Mouse (Mus musculus) thymus, postnatal 4 days (tissue): ENCODE data around the gene H2-DMa.

Experiments used
- DNase-seq: peaks from one replicate; pipeline ENCODE4 v3.0.0; 2021

Gene H2-DMa

DNA sequence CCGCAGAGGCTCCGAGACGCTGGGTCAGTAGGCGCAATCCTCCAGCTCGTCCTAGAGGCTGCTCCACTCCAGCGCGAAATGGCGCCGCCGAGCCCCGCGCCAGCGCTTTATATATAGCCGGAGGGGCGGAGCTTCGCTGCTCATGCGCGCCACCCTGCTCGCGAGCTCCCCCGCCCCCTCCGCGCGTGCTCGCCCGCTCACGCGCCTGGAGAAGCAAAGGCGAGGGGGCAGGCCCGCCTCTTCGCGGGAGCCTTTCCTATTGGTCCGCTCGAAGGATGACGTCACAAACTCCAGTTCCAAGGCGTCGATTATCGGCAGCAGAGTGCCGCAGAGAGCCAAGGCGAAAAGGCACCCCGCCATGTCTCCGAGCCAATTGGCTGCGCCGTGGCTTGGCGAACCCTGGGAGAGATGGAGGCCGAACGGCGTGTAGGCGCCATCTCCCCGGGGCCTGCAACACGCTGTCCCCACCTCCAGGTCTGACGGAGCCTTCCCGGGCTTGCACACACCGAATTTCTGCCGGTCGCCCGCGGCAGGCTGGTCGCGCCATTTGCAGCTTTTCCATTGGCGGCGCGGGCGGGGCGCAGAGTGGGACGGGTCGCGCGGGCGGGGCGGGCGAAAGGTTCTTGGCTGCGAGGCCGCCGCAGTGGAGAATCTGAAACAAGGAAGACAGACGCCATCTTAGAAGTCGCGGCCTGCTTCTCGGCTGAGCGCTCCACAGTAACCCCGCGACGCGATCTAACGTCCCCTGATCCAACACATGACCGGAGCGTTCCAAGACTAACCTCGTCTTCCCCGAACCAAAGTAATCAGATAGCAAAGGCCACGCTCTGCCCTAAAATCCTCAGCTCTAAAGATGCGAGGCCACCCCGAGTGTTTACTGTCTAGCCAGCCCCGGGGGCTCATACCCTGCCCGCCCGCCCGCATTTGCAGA, at the start of gene H2-DMa:
TSS of gene H2-DMa (plus strand) at position 293 of the 931 bp plus-strand sequence.
- peak; percentile 99 for DNase-seq

DNA sequence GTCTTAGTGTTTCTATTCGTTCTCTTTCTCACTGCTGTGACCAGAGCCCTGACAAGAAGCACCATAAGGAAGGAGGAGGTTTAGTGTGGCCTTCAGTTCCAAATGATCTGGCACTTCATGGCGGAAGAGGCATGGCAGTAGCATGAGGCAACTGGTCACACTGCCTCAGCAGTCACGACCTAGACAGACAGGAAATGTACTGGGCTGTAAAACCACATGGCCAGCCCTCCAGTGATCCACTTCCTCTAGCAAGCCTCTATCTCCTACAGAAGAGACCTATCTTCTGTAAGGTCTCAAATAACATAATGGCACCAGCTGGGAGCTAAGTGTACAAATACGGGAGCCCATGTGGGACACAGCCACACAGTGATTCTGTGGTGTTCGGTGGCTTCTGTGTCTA, 47.2 kb upstream of the H2-DMa start:
- no peak for DNase-seq

GRCm38 (mm10) chr17:34075271-34075670, 44.1 kb upstream of the H2-DMa start:
- peak; percentile 90 for DNase-seq

DNA sequence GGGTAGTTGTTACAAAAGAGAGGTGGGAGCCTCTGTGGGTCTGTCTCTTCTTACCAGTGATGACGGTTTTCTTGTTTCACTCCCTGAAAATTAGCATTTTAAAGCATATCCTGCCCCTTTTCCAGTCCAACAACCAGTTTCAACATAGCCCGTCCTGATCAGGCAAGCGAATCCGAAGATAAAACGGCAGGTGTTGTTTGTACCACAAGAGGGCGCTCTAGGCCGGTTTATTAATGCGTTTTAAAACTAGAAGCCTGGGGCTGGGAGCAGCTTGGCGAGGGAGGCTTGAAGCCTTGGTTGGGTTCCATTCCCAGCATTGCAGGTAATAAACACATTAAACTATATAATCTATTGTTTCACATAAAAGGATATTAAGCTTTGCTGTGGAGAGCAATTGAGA, 41.8 kb upstream of the H2-DMa start:
- peak; percentile 82 for DNase-seq

- DNase-seq, result no peak
Measured at GRCm38 (mm10) chr17:34078148-34078547, 41.2 kb upstream of the H2-DMa start.

DNA sequence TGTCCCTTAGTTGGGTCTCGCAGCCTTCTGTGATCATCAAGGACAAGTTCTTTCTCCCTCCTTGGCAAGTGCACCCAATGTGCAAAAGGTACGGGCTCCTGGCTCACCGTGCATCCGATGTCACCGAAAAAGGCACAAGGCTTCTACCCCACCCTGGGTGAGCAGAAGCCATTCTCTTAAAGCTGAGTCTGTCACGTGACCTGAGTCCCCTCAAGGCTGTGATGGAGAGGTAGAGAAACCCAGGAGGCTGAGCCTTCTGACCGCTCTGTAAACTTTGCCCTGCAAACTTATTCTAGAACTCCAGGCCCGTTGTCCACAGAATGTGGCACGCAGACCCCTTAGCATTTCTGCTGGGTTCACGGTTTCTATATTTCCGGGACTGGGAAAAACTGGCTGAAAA, 40.3 kb upstream of the H2-DMa start:
- no peak for DNase-seq

DNA sequence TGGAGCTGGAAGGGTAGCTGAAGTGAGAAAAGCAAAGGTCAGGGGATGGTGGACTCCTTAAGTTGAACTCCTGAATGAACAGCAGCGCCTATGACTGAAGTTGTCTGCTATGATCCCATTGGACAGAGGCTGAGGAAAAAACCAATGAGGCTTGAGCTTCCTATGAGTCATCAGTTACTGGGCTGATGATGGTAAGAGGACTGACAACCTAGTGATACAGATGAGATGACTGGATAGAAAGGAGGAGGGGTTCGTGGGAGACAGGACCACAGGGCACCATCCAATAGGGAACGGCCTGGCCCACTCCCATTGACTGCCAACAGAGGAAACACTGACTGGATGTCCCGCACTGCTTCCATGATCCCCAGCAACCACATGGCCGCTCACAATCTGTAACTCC, 39.7 kb upstream of the H2-DMa start:
- no peak for DNase-seq

- DNase-seq, result no peak
Measured at GRCm38 (mm10) chr17:34083104-34083503, 36.2 kb upstream of the H2-DMa start.

DNA sequence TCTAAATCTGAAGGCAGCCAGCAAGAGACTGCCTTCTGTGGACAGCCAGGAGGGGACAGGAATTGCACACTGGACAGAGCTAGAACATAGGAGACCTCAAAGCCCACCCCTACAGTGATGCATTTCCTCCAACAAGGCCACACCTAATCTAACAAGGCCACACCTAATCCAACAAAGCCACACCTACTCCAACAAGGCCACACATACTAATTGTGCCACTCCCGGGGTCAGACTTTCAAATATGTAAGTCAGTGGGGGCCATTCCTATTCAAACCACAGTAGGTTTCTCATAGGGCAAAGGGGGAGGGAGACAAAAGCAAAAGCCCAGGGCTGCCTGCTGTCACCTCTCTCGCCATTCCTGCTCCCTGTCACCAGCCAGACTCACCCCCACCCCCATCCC, 32.0 kb upstream of the H2-DMa start:
- DNase-seq, result no peak

- DNase-seq, result no peak
Measured at GRCm38 (mm10) chr17:34088124-34088523, 31.2 kb upstream of the H2-DMa start.

GRCm38 (mm10) chr17:34090923-34091322, 28.4 kb upstream of the H2-DMa start:
- DNase-seq, result peak; percentile 82

GRCm38 (mm10) chr17:34092197-34092875, 27.0 kb upstream of the H2-DMa start, which contains the start of gene H2-Oa:
TSS of gene H2-Oa (plus strand) at chr17:34092340.
- DNase-seq, result peak; percentile 70

- peak; percentile 82 for DNase-seq
Measured at GRCm38 (mm10) chr17:34093199-34093874, 26.0 kb upstream of the H2-DMa start.

DNA sequence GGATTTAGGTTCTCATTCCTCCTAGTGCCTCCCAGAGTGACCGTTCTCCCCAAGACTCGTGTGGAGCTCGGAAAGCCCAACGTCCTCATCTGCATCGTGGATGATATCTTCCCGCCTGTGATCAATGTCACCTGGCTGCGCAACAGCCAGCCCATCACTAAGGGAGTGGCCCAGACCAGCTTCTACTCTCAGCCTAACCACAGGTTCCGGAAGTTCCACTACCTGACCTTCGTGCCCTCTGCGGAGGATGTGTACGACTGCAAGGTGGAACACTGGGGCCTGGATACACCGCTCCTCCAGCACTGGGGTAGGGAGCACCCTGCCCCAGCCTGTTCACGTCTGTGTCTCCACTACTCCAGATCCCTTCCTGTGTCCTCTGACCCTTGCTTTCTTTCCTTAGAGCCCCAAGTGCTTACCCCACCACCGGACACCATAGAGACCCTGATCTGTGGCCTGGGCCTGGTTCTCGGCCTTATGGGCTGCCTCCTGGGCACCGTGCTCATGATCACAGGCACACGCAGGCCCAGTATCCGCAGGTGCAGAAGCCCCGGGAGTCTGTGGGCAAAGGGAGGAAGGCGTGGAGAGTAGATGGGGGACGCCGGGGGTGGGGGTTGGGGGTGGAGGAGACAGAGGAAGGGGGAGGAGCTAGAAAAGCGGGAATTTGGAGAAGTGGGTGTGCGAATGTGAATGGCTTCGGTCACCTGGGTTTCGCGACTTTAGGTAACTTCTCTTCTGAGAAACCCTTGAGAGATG, 24.9 kb upstream of the H2-DMa start:
- peak; percentile 57 for DNase-seq

- DNase-seq, result no peak
Measured at GRCm38 (mm10) chr17:34096497-34097010, 22.8 kb upstream of the H2-DMa start.

- DNase-seq, result no peak
Measured at GRCm38 (mm10) chr17:34097272-34097671, 22.1 kb upstream of the H2-DMa start.

DNA sequence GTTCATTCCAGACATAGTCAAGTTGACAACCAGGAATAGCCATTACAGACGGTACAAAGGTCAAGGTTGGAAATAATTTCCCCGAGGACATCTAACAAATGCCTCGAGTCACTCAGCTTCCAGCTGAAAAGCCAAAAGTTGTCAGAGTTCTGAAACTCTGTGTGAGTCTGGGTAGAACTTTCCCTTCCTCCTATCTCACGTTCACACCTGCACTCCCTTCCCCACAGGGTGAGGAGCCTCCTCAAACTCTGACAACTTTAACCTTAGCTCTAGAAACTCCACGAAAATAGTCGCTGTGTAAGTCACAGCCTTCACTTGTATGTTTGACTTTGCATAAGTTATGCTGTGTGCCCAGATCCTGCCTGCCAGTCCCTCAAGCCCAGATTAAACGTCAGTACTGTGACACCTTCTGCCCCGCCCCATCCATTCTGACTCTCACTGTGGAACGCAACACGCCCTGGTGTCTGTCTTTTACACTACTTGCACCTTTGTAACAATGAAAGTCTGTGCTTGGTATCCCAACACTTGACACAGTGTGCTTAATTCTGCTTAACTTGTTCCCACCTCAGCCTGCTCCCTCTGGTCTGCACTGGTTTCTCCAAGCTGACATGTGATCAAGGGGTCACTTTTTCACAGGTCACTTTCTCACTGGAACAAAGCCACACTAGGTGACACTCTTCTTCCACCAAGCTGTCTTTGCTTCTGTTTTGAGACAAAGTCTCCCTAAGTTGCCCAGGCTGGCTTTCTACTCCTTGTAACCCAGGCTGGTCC, 20.4 kb upstream of the H2-DMa start:
- no peak for DNase-seq

GRCm38 (mm10) chr17:34099531-34099930, 19.8 kb upstream of the H2-DMa start:
- no peak for DNase-seq

GRCm38 (mm10) chr17:34101185-34101584, 18.2 kb upstream of the H2-DMa start:
- DNase-seq, result no peak

DNA sequence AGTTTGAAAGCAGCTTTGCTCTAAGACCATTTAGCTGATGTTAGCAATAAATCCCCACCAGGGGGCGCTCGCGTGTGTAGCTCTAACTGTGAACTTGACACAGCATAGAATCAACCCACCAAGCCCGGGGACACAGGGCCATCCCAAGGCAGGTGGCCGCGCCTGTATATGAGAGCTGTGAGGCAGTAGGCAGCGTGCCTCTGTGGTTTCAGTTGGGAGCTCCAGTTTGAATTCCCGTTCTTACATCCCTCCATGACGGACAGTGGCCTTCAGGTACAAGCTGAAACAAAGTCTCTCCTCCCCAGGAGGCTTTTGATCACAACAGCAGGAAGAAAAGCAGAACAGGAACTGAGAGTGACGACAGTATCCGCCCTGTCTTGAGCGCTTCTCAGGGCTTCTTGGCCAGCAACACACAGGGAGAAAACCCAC, 17.7 kb upstream of the H2-DMa start:
- DNase-seq, result peak; percentile 99

DNA sequence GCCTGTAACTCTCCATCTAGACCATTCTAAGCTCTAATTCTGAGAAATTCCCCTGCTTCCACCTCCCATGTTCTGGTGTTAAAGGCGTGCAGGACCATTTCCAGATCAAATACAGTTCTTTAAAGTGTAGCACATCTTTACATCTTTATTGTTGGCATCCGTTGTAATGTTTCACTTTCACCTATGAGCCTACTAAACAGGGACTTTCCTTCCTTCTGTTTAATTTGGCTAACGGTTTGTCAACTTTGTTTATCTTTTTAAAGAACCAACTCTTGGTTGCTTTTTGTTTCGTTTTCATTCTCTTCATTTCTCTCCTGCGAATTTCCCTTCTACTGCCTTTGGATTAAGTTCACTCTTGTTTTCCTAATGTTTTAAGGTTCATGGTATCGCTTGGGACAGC, 16.5 kb upstream of the H2-DMa start:
- DNase-seq, result no peak

DNA sequence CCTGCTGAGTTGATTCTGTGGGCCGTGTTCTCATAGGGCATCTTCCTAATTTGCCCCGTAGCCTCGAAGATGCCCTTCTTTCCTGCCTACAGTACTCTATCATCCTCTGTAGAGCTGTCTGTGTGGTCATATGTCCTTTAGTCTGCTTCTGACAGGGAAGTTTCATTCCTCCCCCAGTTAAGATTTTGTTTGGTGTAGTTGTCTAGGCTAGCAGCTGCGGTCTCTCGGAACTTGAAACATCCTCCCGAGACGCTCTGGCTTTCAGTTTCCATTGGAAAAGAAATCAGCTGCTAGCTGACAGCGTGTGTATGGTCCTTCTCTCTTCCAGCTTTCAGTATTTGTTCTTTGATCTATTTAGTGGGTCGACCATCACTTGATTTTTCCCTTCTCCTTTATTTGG, 14.5 kb upstream of the H2-DMa start:
- DNase-seq, result no peak
